ENCODE assay signal across 13 mouse cellular contexts in genomic region chr10:7819603-7820002, GRCm38 (mm10).
"Had no signal": no experiment of that assay in that cellular context is flagged by ENCODE, and none has a peak within 500 bp of the region (broad histone marks: within the 10 kb centered on the region; RNA-seq: fewer than 3 reads in every experiment).

No protein-coding gene starts in this region.

- H3K9ac ChIP-seq: liver, embryonic 15.5 days; neural tube, embryonic 13.5 days had no signal

- H3K4me1 ChIP-seq: liver, embryonic 15.5 days; neural tube, embryonic 13.5 days had no signal

- H3K4me3 ChIP-seq: layer of hippocampus, adult 2 months; liver, embryonic 15.5 days; neural tube, embryonic 13.5 days had no signal

- ATAC-seq: intestine, postnatal 0 days had no signal

- DNase-seq: kidney, adult 8-10 months; kidney, postnatal 4 days; left cerebral cortex, postnatal 4 days; lung, adult 2 months; midbrain, embryonic 14.5 days; right cerebral cortex, postnatal 14 days; thymus, postnatal 36 days had no signal

- H3K27ac ChIP-seq: kidney, postnatal 0 days; layer of hippocampus, adult 2 months; liver, embryonic 15.5 days; neural tube, embryonic 13.5 days had no signal

- H3K9me3 ChIP-seq: liver, embryonic 15.5 days; neural tube, embryonic 13.5 days had no signal

- H3K27me3 ChIP-seq: liver, embryonic 15.5 days; neural tube, embryonic 13.5 days had no signal

- H3K4me2 ChIP-seq: liver, embryonic 11.5 days; liver, embryonic 15.5 days; neural tube, embryonic 13.5 days had no signal
